Mouse (Mus musculus): ENCODE measurements around the gene Flad1. TPM values are rescaled to one million over a fixed set of nuclear protein-coding genes. Genes with fewer than 3 reads are reported as not detected.

The Flad1 gene
- polyA plus RNA-seq, 1 experiment = 39.1 TPM

DNA sequence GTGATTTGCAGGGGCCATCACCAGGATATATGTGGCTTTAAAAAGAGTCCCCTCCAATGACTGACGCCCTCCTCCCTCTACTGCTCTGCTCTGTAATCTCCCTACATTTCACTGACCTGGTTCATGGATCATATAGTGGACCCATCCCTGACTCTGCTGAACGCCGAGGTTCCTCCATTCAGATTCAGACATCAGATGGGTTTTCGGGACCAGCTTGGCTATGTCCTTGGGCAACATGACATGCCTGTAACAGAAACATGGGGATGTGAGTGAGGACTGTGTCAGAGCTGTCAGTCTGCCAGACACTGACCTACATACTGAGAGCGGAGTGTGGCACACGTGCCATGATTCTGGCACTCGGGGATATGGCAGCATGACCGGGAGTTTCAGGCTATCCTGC, 4.5 kb upstream of the Flad1 start:
- Histone ChIP-seq H3K4me3 (ENCODE audit: extremely low read depth, insufficient read depth, insufficient read length) (no peak overlapping the region), H3K4me1 (ENCODE audit: control insufficient read depth, insufficient read depth, insufficient read length) (peaks cover 10% of the 10 kb centered on the region; the same call in 1 of the 2 replicates), H3K36me3 (ENCODE audit: control insufficient read depth, insufficient read depth, low read length) (no peaks in the 10 kb centered on the region; the same call in 1 of the 2 replicates), H3K27me3 (ENCODE audit: control insufficient read depth, insufficient read depth, low read length) (no peaks in the 10 kb centered on the region), H3K27ac (ENCODE audit: insufficient read depth, low read length) (no peak overlapping the region)
- no peak for DNase-seq (ENCODE audit: low read depth in 1 of 2, low spot score in 2 of 2)
- 96% methylated on average over 8 of the region's 8 CpGs for WGBS
- no peak for TF ChIP-seq CTCF (IDR thresholded peaks at IDR 0.05; ENCODE audit: extremely low read depth, insufficient read depth, insufficient read length, insufficient replicate concordance)
- TF ChIP-seq POLR2A (IDR thresholded peaks at IDR 0.05; ENCODE audit: low read depth, low read length) = no peak

DNA sequence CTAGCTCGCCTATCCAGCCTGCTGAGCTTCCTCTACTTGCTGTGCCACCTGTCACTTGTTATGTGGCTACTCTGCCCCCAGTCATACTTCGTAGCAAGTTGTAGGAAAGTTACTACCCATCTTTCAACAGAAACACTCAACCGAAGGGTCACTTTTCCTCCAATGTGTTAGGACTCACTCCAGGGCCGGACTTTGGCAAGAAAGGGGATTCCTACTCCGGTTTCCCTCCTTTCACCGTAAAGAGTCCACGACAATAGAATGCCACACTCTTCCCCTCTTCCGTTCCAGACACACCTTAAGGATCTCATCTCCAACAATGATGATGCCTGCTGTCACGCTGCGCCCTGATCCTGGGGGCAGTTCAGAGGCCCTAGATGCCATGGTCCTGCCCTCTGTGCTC, 806 bp downstream of the Flad1 start:
- peaks cover 10% of the 10 kb centered on the region for H3K36me3 ChIP-seq (ENCODE audit: control insufficient read depth, insufficient read depth, low read length)
- WGBS = 82% methylated on average over 10 of the region's 10 CpGs
- no peak overlapping the region for H3K4me3 ChIP-seq (ENCODE audit: extremely low read depth, insufficient read depth, insufficient read length)
- no peak overlapping the region for H3K27ac ChIP-seq (ENCODE audit: insufficient read depth, low read length)
- H3K27me3 ChIP-seq (ENCODE audit: control insufficient read depth, insufficient read depth, low read length) = no peaks in the 10 kb centered on the region
- H3K4me1 ChIP-seq (ENCODE audit: control insufficient read depth, insufficient read depth, insufficient read length) = peaks cover 5% of the 10 kb centered on the region
- TF ChIP-seq CTCF (IDR thresholded peaks at IDR 0.05; ENCODE audit: extremely low read depth, insufficient read depth, insufficient read length, insufficient replicate concordance) (no peak), POLR2A (IDR thresholded peaks at IDR 0.05; ENCODE audit: low read depth, low read length) (no peak)
- DNase-seq (ENCODE audit: low read depth in 1 of 2, low spot score in 2 of 2) = no peak

DNA sequence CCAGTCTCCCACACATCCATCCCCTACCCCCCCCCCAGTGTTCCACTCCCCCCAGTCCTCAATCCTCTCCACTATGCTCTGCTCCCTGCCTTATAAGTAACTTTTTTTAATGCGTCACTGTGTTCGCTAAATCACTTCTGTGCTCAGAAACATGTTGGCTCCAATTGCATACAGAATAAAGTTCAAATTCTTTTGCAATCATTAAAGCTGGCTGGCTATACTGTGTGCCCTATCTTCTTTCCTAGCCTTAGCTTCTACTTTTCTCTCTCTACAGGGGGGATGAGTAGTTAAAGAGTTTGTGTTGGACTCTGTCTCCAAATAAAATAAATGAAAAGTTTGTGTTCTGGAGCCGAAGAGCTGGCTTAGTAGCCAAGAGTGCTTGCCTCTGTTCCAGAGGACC, 2.0 kb downstream of the Flad1 start:
- no peak for TF ChIP-seq POLR2A (IDR thresholded peaks at IDR 0.05; ENCODE audit: low read depth, low read length)
- no peak for TF ChIP-seq CTCF (IDR thresholded peaks at IDR 0.05; ENCODE audit: extremely low read depth, insufficient read depth, insufficient read length, insufficient replicate concordance)
- WGBS = 90% methylated on average over 3 of the region's 3 CpGs
- Histone ChIP-seq H3K27me3 (ENCODE audit: control insufficient read depth, insufficient read depth, low read length) (no peaks in the 10 kb centered on the region), H3K36me3 (ENCODE audit: control insufficient read depth, insufficient read depth, low read length) (peaks cover 18% of the 10 kb centered on the region), H3K27ac (ENCODE audit: insufficient read depth, low read length) (no peak overlapping the region), H3K4me1 (ENCODE audit: control insufficient read depth, insufficient read depth, insufficient read length) (peaks cover 5% of the 10 kb centered on the region), H3K4me3 (ENCODE audit: extremely low read depth, insufficient read depth, insufficient read length) (no peak overlapping the region)
- no peak for DNase-seq (ENCODE audit: low read depth in 1 of 2, low spot score in 2 of 2)

DNA sequence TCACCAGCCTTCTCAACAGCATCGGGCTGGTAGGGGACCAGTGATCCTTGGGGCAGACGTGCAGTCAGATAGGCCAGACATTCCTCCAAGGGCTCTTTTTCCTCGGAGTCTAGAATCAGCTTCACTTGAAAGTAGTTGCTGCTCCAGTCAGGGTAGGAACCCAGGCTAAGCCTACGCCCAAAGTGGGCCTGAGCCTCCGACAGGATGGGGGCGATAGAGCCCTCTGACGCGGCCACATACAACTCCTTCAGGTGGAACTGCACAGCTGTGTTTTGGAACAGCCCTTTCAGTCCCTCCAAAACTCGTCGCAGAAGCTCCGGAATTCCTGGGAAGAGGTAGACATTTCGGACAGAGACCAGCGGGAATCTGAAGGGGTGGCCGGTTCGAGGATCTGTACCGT, 3.2 kb downstream of the Flad1 start:
- DNase-seq (ENCODE audit: low read depth in 1 of 2, low spot score in 2 of 2) = no peak

DNA sequence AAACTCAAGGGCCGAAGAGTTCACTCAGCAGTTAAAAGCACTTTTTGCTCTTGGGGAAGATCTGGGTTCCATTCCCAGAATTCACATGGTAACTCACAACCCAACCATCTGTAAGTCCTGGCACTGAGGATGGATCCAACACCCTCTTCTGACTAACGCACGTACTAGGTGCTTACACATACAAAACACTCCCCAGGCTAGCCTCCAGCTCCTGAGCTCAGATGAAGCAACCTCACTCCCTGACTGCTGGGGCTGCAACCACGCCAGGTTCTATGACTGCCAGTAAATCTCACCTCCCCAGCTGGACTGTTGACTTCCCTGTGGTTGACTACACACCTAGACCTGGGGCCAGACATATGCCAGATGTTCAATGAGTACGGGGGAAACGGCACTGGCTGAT, 4.8 kb downstream of the Flad1 start:
- no peak for DNase-seq (ENCODE audit: low read depth in 1 of 2, low spot score in 2 of 2)
- no peaks in the 10 kb centered on the region for H3K27me3 ChIP-seq (ENCODE audit: control insufficient read depth, insufficient read depth, low read length)
- H3K36me3 ChIP-seq (ENCODE audit: control insufficient read depth, insufficient read depth, low read length) = peaks cover 34% of the 10 kb centered on the region
- TF ChIP-seq POLR2A (IDR thresholded peaks at IDR 0.05; ENCODE audit: low read depth, low read length) = no peak
- TF ChIP-seq CTCF (IDR thresholded peaks at IDR 0.05; ENCODE audit: extremely low read depth, insufficient read depth, insufficient read length, insufficient replicate concordance) = no peak
- no peak overlapping the region for H3K4me3 ChIP-seq (ENCODE audit: extremely low read depth, insufficient read depth, insufficient read length)
- no peak overlapping the region for H3K27ac ChIP-seq (ENCODE audit: insufficient read depth, low read length)
- 92% methylated on average over 6 of the region's 6 CpGs for WGBS
- peaks cover 5% of the 10 kb centered on the region for H3K4me1 ChIP-seq (ENCODE audit: control insufficient read depth, insufficient read depth, insufficient read length)

More for the DNA sequence above, 3.2 kb downstream of the Flad1 start:
- peaks cover 5% of the 10 kb centered on the region for H3K4me1 ChIP-seq (ENCODE audit: control insufficient read depth, insufficient read depth, insufficient read length)
- TF ChIP-seq POLR2A (IDR thresholded peaks at IDR 0.05; ENCODE audit: low read depth, low read length) = no peak
- no peak for TF ChIP-seq CTCF (IDR thresholded peaks at IDR 0.05; ENCODE audit: extremely low read depth, insufficient read depth, insufficient read length, insufficient replicate concordance)
- WGBS = 93% methylated on average over 16 of the region's 16 CpGs
- H3K36me3 ChIP-seq (ENCODE audit: control insufficient read depth, insufficient read depth, low read length) = peaks cover 24% of the 10 kb centered on the region
- H3K27me3 ChIP-seq (ENCODE audit: control insufficient read depth, insufficient read depth, low read length) = no peaks in the 10 kb centered on the region
- H3K4me3 ChIP-seq (ENCODE audit: extremely low read depth, insufficient read depth, insufficient read length) = no peak overlapping the region
- no peak overlapping the region for H3K27ac ChIP-seq (ENCODE audit: insufficient read depth, low read length)

DNA sequence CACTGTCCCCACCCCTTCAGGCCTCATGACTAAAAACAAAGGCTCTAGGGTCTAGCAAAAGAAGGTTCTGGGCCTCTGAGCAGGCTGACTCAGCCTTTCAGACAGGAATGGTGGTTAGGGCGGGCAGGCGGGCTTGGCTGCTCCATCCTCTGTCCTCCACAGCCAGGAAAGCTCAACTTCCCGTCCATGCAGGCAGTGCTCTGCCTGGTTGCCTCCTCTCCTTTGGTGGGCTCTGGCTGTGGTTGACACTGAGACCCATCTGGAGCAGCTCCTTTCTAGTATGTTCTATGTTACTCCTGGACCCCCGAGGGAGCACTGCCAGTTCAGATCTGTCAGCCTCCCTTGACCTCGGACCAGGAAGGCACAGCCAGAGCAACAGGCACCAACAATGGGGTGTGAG, 9.0 kb downstream of the Flad1 start, which contains the start of gene Lenep:
TSS of gene Lenep (minus strand) at position 101 of the 400 bp plus-strand sequence.
- Histone ChIP-seq H3K27ac (ENCODE audit: insufficient read depth, low read length) (no peak within 1 kb of the TSS), H3K4me3 (ENCODE audit: extremely low read depth, insufficient read depth, insufficient read length) (no peak within 1 kb of the TSS), H3K36me3 (ENCODE audit: control insufficient read depth, insufficient read depth, low read length) (peaks cover 31% of the 10 kb centered on the region), H3K4me1 (ENCODE audit: control insufficient read depth, insufficient read depth, insufficient read length) (no peaks in the 10 kb centered on the region), H3K27me3 (ENCODE audit: control insufficient read depth, insufficient read depth, low read length) (no peaks in the 10 kb centered on the region)
- 84% methylated on average over 5 of the region's 5 CpGs for WGBS
- DNase-seq (ENCODE audit: low read depth in 1 of 2, low spot score in 2 of 2) = no peak
- no peak for TF ChIP-seq CTCF (IDR thresholded peaks at IDR 0.05; ENCODE audit: extremely low read depth, insufficient read depth, insufficient read length, insufficient replicate concordance)
- TF ChIP-seq POLR2A (IDR thresholded peaks at IDR 0.05; ENCODE audit: low read depth, low read length) = no peak

DNA sequence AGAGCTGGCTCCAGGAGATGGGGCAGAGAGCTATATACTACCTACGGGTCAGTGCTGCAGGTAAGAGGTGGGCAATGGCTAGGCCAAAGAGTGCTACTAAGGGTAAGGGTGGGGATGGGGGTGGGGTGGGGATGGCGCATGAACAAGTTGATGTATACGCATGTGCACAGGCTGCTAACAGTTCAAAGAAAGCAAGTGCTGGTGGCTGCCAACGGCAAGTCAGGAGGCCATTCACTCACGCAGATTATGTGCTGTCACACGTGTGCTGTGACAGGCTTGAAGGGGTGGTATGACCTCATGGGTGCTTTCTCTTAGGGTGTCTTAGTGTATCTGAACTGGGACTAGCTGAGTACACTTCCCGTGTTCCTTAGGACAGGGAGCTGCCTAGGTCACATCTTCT, 10.3 kb downstream of the Flad1 start:
- Histone ChIP-seq H3K4me1 (ENCODE audit: control insufficient read depth, insufficient read depth, insufficient read length) (peaks cover 4% of the 10 kb centered on the region; the same call in 1 of the 2 replicates), H3K27me3 (ENCODE audit: control insufficient read depth, insufficient read depth, low read length) (no peaks in the 10 kb centered on the region), H3K36me3 (ENCODE audit: control insufficient read depth, insufficient read depth, low read length) (peaks cover 30% of the 10 kb centered on the region), H3K4me3 (ENCODE audit: extremely low read depth, insufficient read depth, insufficient read length) (no peak overlapping the region), H3K27ac (ENCODE audit: insufficient read depth, low read length) (no peak overlapping the region)
- TF ChIP-seq POLR2A (IDR thresholded peaks at IDR 0.05; ENCODE audit: low read depth, low read length) (no peak), CTCF (IDR thresholded peaks at IDR 0.05; ENCODE audit: extremely low read depth, insufficient read depth, insufficient read length, insufficient replicate concordance) (no peak)
- no peak for DNase-seq (ENCODE audit: low read depth in 1 of 2, low spot score in 2 of 2)
- 92% methylated on average over 7 of the region's 7 CpGs for WGBS
